Mouse (Mus musculus): ENCODE results near the gene Prrc2b.

The Prrc2b gene

DNA sequence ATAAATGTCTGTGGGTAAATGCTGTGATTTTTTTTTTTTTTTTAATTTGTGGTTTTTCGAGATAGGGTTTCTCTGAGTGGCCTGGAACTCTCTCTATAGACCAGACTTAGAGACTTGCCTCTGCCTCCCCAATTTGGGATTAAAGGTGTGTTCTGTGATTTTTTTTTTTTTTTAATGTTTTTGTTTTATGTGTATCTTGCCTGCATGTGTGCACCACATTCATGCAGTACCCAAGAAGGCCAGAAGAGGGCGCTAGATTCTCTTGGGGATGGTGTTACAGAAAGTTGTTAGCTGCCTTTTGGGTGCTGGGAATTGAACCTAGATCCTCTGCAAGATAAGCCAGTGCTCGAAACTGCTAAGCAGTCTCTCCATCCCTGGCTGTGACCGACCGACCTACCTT is 10.1 kb downstream of the Prrc2b start:
- DNase-seq (ENCODE audit: low read depth, low spot score): peak; percentile 81

- peak; percentile 91 for DNase-seq (ENCODE audit: low read depth, low spot score)
Measured at GRCm38 (mm10) chr2:32162102-32162501, 11.2 kb downstream of the Prrc2b start.

DNA sequence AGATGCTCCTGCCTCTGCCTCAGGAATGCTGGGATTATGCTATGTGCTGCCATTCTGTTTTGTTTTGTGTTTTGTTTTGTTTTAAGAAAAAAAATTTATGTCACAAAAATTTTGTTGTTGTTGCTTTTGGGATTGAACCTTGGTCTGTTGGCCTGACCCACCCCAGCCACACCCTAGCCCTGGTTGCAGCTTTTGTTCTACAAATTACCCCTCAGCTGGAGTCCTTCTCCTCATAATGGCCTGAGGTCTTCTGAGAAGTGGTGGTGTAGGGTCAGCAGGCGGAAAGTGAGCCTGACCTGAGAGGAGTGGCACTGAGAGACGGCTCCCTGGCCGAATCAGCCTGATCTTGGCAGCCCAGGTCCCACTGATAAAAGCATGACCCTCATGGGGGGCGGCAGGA is 11.8 kb downstream of the Prrc2b start:
- peak; percentile 66 for DNase-seq (ENCODE audit: low read depth, low spot score)

DNA sequence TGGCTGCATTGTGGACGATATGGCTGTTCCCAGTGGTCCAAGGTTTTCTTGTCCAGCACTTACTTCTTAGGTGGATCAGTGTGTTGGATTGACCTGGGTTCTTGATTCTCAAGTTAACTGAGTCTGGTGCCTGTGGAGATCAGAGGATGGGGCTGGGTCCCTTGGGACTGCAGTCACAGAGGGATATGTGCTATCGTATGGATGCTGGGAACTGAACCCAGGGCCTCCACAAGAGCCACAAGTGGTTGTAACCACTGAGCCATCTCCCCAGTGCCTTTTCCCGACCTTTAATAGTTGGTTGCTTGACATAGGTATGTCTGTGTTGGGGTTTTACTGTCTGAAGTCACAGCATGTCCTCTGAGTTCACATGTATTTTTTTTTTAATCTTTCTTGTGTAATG is 12.2 kb downstream of the Prrc2b start:
- DNase-seq (ENCODE audit: low read depth, low spot score): peak; percentile 50

- peak; percentile 57 for DNase-seq (ENCODE audit: low read depth, low spot score)
Measured at GRCm38 (mm10) chr2:32164503-32164902, 13.6 kb downstream of the Prrc2b start.

- peak; percentile 65 for DNase-seq (ENCODE audit: low read depth, low spot score)
Measured at GRCm38 (mm10) chr2:32165040-32165800, 14.3 kb downstream of the Prrc2b start.

GRCm38 (mm10) chr2:32166581-32166980 is 15.7 kb downstream of the Prrc2b start:
- peak; percentile 82 for DNase-seq (ENCODE audit: low read depth, low spot score)

DNA sequence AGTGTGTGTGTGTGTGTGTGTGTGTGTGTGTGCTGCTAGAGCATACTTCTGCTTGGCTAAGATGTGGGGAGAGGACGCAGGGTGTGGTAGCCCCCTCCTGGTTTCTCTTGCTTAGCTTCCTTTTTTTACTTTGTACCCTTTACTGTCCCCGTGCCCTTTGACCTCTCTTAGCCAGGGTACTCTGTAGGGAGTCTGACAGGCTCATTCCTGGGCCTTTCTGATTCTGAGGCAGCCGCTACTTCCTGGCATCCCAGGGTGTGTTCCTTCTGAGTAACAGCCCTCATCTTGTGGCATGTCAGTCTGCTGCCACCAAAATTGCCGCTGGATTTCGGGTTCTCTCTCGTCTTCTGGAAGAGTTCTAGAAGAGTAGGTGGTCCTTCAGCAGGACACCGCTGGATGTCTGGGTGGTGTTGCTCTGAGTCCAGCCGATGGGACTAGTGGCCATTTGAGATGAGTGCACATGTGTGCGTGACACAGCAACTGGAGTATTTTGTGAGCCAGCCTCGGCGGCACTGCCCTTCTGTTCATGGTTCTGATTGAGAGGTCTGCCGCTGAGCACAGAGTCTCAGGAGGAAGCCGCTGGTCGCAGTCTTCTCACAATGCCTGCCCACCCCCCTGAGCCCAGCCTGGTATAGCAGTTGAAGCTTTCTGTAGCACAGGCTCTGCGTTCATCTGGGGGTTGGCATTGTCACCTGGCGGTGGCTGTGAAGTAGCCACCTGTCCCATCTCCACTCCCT is 16.3 kb downstream of the Prrc2b start:
- DNase-seq (ENCODE audit: low read depth, low spot score): peak; percentile 83

DNA sequence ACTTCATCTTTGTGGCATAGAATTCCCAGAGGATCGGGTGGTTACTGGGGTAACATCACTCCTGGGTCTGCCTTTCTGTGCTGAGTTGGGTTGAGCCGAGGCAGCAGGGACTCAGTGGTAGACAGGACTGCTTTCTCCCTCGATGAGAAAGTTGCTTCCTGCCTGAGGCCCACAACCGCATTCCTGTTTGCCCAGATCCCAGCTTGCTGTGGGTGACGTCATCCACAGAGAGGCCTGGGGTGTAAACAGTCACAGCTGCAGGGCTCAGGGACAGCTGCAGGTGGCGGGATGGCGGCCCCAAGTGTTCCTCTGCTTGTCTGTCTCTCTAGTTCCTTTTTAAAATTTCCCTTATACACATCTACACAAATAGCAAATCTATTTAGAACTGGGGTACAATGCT is 16.9 kb downstream of the Prrc2b start:
- peak; percentile 89 for DNase-seq (ENCODE audit: low read depth, low spot score)

DNA sequence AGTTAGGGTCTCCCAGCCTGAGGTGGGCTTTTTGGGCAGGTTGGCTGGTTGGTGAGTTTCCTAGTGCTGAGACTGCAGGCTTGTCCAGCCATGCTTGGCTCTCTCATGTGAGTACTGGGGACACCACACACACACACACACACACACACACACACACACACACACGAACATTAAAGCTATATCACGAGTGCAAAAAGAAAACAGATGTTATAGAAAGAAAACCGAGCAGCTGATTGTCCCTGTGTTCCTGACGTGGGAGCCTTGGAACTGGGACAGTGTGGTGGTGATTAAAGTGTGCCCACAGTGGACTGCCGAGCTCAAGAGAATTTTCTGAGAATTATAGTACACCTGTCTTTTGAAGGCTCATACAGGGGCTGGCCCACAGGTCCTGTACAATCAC is 18.4 kb downstream of the Prrc2b start:
- no peak for DNase-seq (ENCODE audit: low read depth, low spot score)

- no peak for DNase-seq (ENCODE audit: low read depth, low spot score)
Measured at GRCm38 (mm10) chr2:32170010-32170409, 19.1 kb downstream of the Prrc2b start.

DNA sequence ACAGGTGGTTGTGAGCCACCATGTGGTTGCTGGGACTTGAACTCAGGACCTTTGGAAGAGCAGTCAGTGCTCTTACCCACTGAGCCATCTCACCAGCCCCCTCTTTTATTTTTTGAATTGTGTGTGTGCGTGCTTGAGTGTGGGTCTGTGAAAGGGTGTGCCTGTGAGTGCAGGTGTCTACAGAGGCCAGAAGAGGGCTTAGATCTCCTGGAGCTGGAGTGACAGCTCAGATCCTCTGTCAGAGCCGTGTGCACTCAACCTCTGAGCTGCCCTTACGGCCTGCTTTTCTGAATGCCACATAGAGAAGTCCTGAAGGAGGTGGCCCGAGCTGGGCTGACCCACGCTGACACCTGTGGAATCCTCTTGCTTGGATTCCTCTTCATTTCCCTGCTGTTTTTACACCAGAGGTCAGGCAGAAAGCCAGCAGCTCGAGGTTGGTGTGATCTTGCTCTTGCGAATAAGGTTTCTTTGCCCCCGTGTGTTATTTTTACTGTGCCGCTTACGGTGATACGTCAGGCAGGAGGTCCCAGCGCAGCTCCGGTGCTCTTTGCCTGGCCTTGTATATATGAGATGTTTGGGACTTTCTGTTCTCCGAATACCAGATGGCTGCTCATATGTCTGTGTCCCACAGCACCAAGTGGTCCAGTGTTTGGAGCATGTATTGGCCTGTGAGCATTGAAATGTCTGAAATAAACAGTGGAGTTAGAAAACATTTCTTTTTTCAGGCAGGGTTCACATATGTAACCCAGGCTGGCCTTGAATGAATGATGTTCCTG is 21.0 kb downstream of the Prrc2b start:
- peak; percentile 57 for DNase-seq (ENCODE audit: low read depth, low spot score)

DNA sequence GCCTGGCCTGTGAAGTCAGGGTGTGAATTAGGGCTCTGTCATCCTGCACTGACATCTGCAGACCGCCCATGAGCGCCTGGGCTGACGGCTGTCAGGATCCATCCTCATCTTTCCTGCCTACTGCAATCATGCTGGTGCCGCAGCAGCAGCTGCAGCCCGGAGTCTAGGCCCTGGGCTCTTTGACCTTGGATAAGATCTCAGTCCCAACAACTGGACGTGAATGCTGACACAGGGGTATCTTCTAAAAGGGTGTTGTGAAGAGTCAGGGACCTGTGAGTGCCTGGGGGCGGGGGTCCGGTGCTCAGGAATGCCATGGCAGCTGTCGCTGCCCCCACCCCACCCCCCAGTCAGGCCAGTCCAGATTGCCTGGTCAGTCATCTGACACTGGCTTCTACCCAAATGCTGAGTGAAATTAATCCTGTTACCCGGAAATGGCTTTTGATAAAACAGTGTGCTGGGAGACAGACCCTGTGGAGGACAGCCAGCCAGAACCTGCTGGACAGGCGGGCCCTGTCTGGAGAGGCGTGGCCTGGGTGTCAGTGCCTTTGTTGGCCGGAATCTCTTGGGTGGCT is 23.4 kb downstream of the Prrc2b start:
- peak; percentile 94 for DNase-seq (ENCODE audit: low read depth, low spot score)

- no peak for DNase-seq (ENCODE audit: low read depth, low spot score)
Measured at GRCm38 (mm10) chr2:32175051-32175466, 24.2 kb downstream of the Prrc2b start.

DNA sequence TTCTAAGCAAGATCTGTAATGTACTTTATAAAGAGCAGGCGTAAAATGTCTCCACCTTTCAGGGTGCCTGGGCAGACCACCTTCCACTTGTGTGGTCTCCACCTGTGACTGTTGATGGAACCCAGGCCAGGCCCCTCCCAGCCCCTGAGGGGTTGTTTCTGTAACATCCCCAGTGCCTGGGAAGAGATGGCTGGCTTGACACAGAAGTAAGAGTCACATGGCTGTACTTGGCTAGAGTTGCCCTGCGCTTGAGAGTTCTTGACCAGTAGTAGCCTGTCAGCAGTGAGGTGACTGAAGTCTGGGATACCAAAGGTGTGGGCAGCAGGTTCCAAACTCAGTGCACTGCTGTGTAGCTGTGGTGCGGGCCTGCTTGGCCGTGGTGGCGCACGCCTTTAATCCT is 24.6 kb downstream of the Prrc2b start:
- DNase-seq (ENCODE audit: low read depth, low spot score): peak; percentile 89

GRCm38 (mm10) chr2:32176848-32177247 is 26.0 kb downstream of the Prrc2b start:
- DNase-seq (ENCODE audit: low read depth, low spot score): no peak

DNA sequence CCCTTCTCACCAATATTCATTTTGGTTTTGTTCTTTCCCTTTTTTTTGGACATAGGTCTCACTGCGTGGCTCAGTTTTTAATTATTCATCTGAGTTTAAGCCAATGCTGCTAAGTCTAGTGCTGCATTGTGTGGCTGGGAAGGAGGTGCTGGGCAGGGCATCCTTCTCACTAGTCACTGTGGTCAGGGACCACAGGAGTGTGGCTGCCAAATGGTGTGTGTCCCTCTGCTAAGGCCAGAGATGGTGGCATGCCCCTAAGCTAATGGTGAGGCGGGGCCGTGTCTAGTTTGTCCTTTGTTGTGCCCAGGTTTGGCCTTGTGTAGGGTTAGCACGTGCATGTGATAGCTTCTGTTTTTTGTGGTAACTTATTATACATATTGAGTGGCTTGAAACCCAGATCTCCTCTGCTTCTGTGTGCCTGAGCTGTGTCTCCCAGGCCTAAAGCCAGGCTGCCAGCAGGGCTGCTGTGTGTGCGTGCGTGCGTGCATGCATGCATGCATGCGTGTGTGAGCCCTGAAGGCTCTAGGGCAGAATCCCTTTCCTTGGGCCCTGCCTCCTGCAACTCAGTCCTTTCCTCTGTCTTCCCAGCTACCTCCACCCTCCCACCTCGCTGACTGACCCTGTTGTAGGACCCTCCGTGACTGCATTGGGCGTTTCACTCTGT is 26.6 kb downstream of the Prrc2b start:
- no peak for DNase-seq (ENCODE audit: low read depth, low spot score)

DNA sequence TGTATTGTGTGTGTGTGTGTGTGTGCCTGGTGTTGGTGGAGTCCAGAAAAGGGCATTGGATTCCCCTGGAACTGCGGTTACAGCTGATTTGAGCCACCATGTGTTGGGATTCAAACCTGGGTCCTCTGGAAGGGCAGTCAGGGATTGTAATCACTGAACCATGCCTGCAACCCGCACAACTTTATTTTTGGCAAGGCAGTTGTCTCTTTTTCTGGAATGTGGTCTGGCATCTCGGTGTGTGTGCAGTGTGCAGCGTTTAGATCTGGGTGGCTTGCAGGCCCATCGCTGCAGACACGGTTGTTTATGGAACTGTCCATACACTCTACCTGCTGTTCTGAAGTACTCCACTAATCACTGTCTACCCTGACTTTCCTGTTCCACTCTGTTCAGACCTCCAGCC is 28.5 kb downstream of the Prrc2b start:
- no peak for DNase-seq (ENCODE audit: low read depth, low spot score)

- no peak for DNase-seq (ENCODE audit: low read depth, low spot score)
Measured at GRCm38 (mm10) chr2:32180127-32180526, 29.2 kb downstream of the Prrc2b start.

- DNase-seq (ENCODE audit: low read depth, low spot score): peak; percentile 53
Measured at GRCm38 (mm10) chr2:32181364-32181763, 30.5 kb downstream of the Prrc2b start.

GRCm38 (mm10) chr2:32182119-32182518 is 31.2 kb downstream of the Prrc2b start:
- DNase-seq (ENCODE audit: low read depth, low spot score): no peak
